Mouse (Mus musculus) adrenal gland, postnatal 14 days (tissue): ENCODE results near the gene Rab20. TPM values are rescaled to one million over a fixed set of nuclear protein-coding genes. Genes with fewer than 3 reads are reported as not detected.
A peak's percentile ranks its signal among the peaks of the same experiment; 100 is the strongest.

Experiments used
- DNase-seq: peaks from one replicate; pipeline ENCODE4 v3.0.0; 2021; ENCODE audit warnings: mixed read lengths
- total RNA-seq: library from RNA; stranded (reverse); gene quantifications from 2 replicates; pipeline ENCODE4 v1.2.3, GENCODE M21; 2021

Gene Rab20
- total RNA-seq, 1 experiment from 2014 or later = 6.9 TPM

DNA sequence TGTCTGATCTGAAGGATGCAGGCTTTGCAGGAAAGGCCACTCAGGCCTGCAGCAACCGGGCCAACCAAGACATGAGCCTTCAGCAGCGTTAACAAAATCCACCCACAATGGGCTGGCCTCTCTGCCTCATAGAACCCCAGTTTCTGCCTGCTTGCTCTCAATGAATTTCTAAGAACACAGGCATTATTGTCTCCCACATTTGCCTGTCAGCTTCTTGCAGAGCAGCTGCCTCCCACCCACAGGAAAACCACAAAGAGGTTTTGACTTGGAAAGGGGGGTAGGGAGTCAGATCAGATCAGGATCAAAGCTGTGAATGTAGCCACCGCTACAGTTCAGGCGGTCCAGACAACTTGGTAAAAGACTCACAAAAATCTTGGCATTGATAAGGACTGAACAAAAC is 25.5 kb downstream of the Rab20 start:
- no peak for DNase-seq

- DNase-seq = no peak
Measured at GRCm38 (mm10) chr8:11452559-11452958, 26.0 kb downstream of the Rab20 start.

DNA sequence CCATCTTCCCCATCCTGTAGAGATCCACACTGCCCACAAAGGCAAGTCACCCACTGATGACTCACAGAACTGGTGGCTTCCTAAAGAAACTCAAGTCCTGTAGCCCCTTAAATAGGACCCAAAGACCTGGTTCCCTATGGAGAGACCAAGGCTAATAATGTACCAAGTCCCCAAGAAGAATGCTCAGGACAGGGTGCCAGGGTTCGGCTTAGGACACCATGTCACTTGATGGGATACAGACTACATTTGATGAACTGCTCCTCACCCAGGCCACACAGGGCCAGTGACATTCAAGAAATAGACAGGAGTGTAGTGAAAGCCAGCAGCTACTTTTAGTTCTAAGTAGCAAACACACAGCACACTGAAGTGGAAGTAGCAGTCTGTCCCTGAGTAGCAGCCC is 26.4 kb downstream of the Rab20 start:
- DNase-seq = no peak

DNA sequence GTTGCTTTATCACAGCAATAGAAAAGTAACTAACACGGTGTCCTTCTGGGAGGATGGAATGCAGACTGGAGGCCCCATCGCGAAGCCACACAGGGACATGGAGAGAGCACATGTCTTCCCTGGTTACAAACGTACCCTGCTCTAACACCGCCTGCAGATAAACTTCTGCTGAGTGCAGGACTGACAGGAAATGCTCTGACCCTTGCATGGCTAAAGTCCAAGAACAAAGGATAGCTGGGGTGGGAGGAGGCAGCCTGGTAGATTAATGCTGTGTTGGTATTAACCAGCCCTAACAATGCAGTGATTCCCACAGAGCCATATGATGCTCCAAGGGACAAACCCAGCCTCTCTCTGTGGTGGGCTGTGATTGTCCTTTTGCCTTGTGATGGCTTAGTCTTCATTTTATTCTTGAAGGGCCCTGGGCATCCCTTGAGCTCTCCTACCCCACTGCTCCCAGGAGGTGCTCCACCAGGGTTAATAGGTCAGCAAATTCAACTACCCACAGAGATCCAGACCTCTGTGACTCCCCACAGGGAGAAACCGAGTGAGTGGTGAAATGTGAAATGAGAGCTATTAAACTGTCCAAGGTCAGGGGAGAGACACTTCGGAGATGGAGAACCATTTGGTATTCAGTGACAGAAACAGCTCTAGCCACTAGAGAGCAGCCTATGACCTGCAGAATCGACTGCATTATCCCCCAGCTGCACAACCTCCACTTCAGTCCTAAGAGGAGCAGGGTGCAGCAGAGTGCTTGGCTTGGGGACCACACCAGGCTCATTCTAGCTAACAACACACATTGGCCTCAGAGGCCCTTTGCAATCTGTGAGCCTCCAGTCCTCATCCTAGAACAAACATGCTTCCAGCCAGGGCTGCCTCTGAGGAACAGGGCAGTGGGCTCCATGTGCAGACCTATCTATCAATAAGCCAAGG is 28.1 kb downstream of the Rab20 start:
- peak; percentile 71 for DNase-seq

DNA sequence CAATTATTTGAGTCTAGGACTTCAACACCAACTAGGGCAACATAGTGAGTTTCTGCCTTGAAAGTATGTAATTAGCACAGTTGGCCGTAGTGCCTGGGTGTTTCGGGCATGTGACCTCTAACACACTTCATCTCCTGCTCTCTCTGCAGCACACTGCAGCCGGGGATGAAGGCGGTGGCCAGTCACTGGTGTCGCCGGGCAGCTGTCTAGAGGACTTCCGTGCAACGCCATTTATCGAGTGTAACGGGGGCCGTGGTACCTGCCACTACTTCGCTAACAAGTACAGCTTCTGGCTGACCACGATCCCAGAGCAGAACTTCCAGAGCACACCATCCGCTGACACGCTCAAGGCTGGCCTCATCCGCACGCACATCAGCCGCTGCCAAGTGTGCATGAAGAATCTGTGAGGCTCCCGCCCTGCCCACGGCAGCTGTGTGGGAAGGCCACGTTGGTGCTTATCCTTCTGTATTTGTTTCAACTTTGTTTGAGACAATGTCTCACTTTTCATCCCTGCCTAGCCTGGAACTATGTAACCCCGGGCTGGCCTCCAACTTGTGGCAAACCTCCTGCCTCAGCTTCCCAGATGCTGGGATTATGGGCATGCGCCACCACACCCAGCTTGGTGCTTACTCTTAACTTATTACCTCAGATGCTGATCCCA is 30.5 kb downstream of the Rab20 start:
- no peak for DNase-seq

- no peak for DNase-seq
Measured at GRCm38 (mm10) chr8:11445790-11446189, 32.7 kb downstream of the Rab20 start.

DNA sequence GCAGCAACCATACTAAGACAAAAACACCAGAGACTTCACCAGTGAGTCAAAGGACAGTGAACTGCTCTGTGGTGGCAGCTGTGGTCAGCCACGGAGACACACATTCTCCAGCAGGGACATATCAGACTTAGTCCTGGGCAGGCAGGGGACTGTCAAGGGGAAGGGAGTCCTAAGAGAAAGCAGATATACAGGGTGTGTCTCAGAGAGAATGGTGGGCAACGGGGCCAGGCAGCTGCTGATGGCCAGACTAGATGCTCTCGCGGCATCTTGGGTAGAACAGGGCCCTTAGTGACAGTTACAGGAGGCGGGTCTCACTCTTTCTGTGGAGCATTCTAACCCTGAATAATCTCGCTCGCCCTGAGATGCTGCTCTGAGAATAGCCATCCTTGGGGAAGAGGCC is 34.3 kb downstream of the Rab20 start:
- no peak for DNase-seq

DNA sequence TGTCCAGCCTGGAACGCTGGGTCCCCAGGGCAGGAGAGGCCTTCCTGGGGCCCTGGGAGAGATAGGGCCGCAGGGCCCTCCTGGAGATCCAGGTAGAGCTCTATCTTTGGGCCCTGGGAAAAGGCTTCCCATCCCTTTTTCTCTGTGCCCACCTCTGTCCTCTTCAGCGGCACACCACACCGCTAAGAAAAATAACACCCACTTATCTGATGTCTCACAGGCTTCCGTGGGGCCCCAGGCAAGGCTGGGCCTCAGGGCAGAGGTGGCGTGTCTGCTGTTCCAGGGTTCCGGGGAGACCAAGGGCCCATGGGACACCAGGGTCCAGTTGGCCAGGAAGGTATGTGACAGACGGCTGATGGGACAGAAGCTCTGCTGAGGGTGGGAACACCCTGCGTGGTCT is 34.9 kb downstream of the Rab20 start:
- DNase-seq = no peak

DNA sequence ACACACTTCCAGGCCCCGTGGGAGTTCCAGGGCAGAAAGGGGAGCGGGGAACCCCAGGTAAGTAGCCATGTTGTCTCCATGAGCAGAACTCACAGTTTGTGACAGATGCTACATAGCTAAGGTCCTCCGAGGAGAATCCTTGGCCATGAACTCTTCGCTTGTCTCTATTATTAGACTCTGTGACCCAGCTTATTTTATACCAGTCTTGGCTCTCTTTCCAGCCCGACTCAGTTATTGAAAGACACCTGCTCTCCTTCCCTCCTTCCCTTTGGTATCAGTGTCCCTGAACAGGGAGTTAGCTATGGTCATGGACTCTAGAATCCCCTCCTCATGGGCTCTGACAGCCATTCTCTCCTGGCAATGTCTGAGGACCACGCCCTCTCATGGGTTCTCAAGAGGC is 37.2 kb downstream of the Rab20 start:
- DNase-seq = no peak

DNA sequence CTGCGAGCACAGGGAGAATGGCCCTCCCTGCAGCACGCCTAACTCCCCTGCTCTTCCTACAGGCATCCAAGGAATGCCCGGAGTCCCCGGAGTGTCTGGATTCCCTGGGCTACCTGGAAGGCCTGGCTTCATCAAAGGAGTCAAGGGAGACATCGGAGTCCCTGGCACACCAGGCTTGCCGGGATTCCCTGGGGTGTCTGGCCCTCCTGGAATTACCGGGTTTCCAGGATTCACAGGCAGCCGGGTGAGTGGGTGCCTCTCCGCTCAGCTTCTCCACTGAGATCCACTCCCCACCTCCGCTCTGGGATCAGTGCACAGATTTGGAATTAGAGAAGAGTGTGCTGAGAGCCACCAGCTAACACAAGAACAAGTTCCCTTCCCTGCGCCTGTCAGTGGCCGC is 40.6 kb downstream of the Rab20 start:
- no peak for DNase-seq

GRCm38 (mm10) chr8:11430688-11431087 is 47.8 kb downstream of the Rab20 start:
- peak; percentile 67 for DNase-seq

DNA sequence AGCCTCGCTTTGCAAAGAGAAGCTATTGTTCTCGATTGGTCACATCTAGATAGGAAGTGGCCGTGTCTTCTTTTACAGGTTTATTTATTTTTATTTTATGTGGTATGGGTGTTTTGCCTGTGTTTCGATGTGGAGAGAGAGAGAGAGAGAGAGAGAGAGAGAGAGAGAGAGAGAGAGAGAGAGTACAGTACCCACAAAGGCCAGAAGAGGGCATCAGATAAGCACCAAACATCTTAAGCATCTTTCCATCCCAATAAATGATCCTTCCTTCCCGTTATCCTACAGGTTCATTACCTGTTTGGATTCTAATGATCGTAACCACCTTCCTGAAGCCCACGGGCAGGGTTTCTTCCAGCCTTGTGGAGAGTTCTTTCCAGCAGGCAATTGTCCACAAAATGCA is 55.4 kb downstream of the Rab20 start:
- DNase-seq = no peak

DNA sequence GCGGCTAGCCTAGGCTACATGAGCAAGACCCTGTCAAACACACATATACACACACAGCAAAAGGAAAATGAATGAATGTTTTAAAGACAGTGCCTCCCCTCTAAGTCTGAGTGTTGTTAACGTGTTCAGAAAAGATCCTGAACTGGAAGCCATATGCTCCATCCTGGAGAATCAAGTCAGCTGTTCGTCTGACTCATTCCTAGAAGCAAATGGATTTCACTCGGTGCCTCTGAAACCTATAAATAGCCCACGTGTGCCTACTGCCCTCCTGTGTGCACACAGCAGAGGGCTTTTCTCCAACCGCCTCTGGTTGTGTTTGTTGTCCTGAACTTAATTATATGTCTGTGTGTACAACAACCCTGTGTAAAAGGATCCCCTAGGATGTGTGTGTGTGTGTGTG is 56.5 kb downstream of the Rab20 start:
- DNase-seq = no peak

- peak; percentile 73 for DNase-seq
Measured at GRCm38 (mm10) chr8:11421105-11421504, 57.4 kb downstream of the Rab20 start.

DNA sequence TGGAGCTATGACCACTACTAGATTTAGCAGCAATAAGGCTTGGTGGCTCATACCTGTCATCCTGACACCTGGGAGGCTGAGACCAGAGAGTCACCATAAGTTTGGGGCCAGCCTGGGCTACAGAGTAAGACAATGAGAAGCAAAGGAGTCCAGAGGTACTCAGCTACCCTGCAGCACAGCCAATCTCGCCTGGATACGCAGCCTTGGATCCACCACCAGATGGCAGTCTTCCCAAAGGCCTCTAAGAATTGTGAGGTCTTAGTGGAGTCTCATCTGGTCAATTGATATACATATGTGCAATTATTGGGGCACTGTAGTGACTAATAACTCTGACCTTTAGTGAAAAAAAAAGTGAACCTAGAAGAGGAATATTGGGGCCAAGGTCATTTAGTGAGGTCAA is 58.9 kb downstream of the Rab20 start:
- peak; percentile 77 for DNase-seq

- DNase-seq = peak; percentile 86
Measured at GRCm38 (mm10) chr8:11419232-11419631, 59.3 kb downstream of the Rab20 start.

- peak; percentile 62 for DNase-seq
Measured at GRCm38 (mm10) chr8:11417762-11418161, 60.7 kb downstream of the Rab20 start.

DNA sequence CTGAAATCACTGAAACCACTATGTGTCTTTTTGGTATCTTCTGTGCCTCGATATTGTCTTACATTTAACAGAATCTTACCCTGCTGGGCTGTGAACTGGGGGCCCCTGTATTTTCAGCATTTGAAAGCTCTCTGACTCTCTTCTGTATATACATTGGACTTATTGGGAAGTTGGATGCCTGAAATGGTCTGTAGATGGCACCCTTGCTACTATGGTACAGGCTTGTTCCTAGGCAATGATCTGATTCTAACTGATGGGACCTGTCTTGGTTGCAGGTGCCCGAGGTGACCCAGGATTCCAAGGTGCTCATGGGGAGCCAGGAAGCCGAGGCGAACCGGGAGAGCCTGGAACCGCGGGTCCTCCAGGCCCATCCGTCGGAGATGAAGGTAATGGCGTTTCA is 63.4 kb downstream of the Rab20 start:
- DNase-seq = no peak

DNA sequence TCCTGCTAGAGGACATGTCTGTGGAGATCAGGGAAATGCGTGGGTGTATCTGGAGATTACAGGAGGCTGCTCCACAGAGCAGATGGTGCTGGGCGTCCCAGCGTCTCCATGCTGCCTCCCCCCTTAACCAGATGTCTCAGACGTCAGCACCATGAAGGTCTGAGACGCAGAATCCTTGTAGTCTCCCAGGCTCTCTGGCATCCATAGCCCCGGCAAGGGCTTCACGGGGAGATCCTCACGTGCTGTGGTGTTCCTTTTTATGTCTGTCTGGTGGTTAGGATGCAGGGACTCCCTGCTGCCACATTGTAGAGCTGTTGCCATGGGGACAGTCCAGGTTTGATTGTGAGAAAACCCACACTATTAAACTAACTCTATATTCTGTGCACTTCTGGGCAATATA is 64.2 kb downstream of the Rab20 start:
- DNase-seq = no peak

GRCm38 (mm10) chr8:11412450-11412849 is 66.1 kb downstream of the Rab20 start:
- no peak for DNase-seq

DNA sequence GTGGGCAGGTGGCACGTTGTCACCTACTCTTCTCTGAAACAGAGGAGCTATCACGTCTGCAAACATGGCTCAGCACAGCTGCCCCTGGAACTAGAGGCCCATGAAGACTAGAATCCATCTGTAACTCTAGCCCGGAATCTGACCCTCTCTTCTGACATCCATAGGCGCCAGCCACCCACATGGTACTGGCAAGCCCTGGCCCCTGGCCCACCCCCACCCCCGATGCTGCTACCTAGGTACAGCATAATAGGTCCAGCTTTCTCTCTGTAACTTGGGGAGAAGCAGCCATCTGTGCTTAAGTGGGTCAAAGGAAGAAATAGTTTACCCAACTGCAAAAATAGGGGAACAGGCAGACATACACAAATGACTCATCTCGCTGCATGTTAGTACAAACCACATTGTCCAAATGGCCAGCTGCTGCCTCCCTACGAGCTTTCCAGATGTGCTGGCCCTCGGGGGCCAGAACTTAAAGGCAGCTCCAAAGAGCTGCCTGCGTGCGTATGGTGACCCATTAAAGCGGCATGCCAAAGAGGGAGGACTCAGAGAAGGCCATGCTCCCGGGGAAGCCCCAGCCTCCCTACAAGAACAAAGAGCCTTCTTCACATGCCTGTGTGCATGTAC is 66.9 kb downstream of the Rab20 start:
- no peak for DNase-seq

DNA sequence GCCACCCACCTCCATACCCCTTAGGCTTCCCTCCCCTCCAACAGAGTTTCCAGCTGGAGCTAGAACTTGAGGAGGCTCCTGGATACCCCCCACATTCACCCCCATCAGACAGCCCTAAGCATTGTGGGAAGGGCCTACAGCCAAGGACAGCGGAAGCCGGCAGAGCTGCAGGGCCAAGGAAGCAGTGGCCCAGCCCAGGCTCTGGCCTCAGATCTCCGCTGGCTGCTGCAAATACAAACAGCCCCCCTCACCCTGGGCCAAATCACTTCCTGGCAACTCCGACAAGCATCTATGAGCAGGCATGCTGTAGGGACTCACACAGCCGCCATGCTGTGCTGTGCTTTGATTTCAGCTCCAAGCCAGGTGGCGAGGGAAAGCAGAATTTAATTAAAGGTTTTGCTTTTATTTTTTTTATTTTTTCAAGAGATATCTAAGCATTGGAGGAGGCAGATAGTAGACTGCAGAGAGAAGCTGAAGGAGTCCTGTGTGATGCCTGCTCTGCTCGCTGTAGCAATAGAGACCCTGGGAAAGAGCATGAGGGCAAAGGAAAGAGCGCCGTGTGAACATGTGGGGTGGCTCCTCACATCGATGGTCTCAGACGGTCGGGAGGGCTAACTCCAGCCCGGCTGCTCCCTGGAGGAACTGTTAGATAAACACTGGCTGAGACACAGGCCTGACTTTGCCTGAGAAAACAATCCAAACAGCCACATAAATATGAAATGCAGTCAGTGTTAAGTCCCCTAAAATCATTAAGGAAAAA is 72.6 kb downstream of the Rab20 start:
- peak; percentile 86 for DNase-seq

GRCm38 (mm10) chr8:11404614-11405013 is 73.9 kb downstream of the Rab20 start:
- no peak for DNase-seq
